Mouse (Mus musculus) CH12.LX (cell line): Measurements from ENCODE around the gene Wnt5b. TPM values are rescaled to one million over a fixed set of nuclear protein-coding genes. Genes with fewer than 3 reads are reported as not detected.

ENCODE experiments used
- DNase-seq: peaks from one replicate; pipeline ENCODE4 v3.0.0-alpha.2; 2013; ENCODE audit errors: extremely low read depth
- H3K27ac ChIP-seq: 2 replicates; pipeline ENCODE4 v1.5.1; 2012; ENCODE audit warnings: low read depth, mild to moderate bottlenecking, control low read depth, moderate library complexity; ENCODE audit not compliant: insufficient read depth
- H3K27me3 ChIP-seq: replicated peaks from 2 replicates; pipeline ENCODE3; 2012; ENCODE audit warnings: inconsistent platforms
- H3K36me3 ChIP-seq, 2 experiments: replicated peaks in 1 of 2; 2 replicates each; pipeline versions ENCODE3 to v1.6.1; 2012; ENCODE audit warnings: inconsistent platforms in 1 of 2, low read length in 1 of 2, mild to moderate bottlenecking in 1 of 2, mixed read lengths in 1 of 2, moderate library complexity in 1 of 2; ENCODE audit not compliant: control insufficient read depth in 1 of 2, insufficient read depth in 1 of 2
- H3K4me1 ChIP-seq, 2 experiments: 2 replicates each; pipeline ENCODE4 v1.6.1; 2012; ENCODE audit warnings: inconsistent platforms in 1 of 2, moderate library complexity in 1 of 2; ENCODE audit not compliant: insufficient read depth in 2 of 2, control insufficient read depth in 1 of 2
- H3K4me2 ChIP-seq: 2 replicates; pipeline ENCODE4 v1.6.1; 2012; ENCODE audit warnings: low read depth, mild to moderate bottlenecking, control low read depth; ENCODE audit not compliant: poor library complexity, insufficient read depth, severe bottlenecking
- H3K4me3 ChIP-seq, 3 experiments: fragments of 150-350 bp in 1 of 3; sonication (generic) in 1 of 3; replicated peaks in 1 of 3; 2 replicates each; pipeline versions ENCODE3 to v1.5.1; 2011 to 2012; ENCODE audit warnings: low read depth in 2 of 3, low read length in 2 of 3, mild to moderate bottlenecking in 2 of 3, moderate library complexity in 2 of 3, control low read depth in 1 of 3, improper control_type of control experiment in 1 of 3, inconsistent platforms in 1 of 3, mixed read lengths in 1 of 3; ENCODE audit not compliant: poor library complexity in 1 of 3
- H3K79me2 ChIP-seq: replicated peaks from 2 replicates; pipeline ENCODE4 v1.6.1; 2012; ENCODE audit warnings: mild to moderate bottlenecking, moderate library complexity; ENCODE audit not compliant: control insufficient read depth, poor library complexity, insufficient read depth, severe bottlenecking; ENCODE audit errors: extremely low read depth
- H3K9ac ChIP-seq: 2 replicates; pipeline ENCODE4 v1.6.1; 2012; ENCODE audit warnings: low read depth, mild to moderate bottlenecking, control low read depth, moderate library complexity; ENCODE audit not compliant: insufficient read depth
- H3K9me3 ChIP-seq: replicated peaks from 2 replicates; pipeline ENCODE3; 2012; ENCODE audit warnings: low read length, inconsistent platforms, mixed read lengths
- BHLHE40 ChIP-seq: IDR thresholded peaks from 2 replicates; pipeline ENCODE4 v1.6.1; 2011; ENCODE audit warnings: mild to moderate bottlenecking, low read depth, low read length, improper control_type of control experiment
- CHD2 ChIP-seq: IDR thresholded peaks from 2 replicates; pipeline ENCODE4 v1.6.1; 2011; ENCODE audit warnings: low read length, improper control_type of control experiment
- CTCF ChIP-seq, 2 experiments: IDR thresholded peaks in 1 of 2; conservative IDR thresholded peaks in 1 of 2; 2 replicates each; pipeline ENCODE4 v1.5.1; 2011 to 2012; ENCODE audit warnings: low read depth in 2 of 2, low read length in 2 of 2, improper control_type of control experiment in 1 of 2, inconsistent platforms in 1 of 2, mild to moderate bottlenecking in 1 of 2, moderate library complexity in 1 of 2
- E2F4 ChIP-seq: IDR thresholded peaks from 2 replicates; pipeline ENCODE4 v1.6.1; 2011; ENCODE audit warnings: low read depth, low read length, improper control_type of control experiment; ENCODE audit not compliant: insufficient replicate concordance
- EP300 ChIP-seq: IDR thresholded peaks from 2 replicates; pipeline ENCODE4 v1.6.1; 2011; ENCODE audit warnings: low read length, improper control_type of control experiment
- HCFC1 ChIP-seq: IDR thresholded peaks from 2 replicates; pipeline ENCODE4 v1.6.1; 2012; ENCODE audit warnings: low read depth, mild to moderate bottlenecking, inconsistent platforms, low read length, improper control_type of control experiment
- JUN ChIP-seq: IDR thresholded peaks from 2 replicates; pipeline ENCODE4 v1.6.1; 2011; ENCODE audit warnings: low read depth, mild to moderate bottlenecking, low read length, improper control_type of control experiment, moderate library complexity; ENCODE audit not compliant: insufficient read depth
- JUND ChIP-seq: conservative IDR thresholded peaks from 2 replicates; pipeline ENCODE4 v1.6.1; 2011; ENCODE audit warnings: low read depth, low read length, improper control_type of control experiment
- MAX ChIP-seq: IDR thresholded peaks from 2 replicates; pipeline ENCODE4 v1.6.1; 2011; ENCODE audit warnings: low read length, improper control_type of control experiment
- MAZ ChIP-seq: IDR thresholded peaks from 2 replicates; pipeline ENCODE4 v1.6.1; 2012; ENCODE audit warnings: low read depth, mild to moderate bottlenecking, inconsistent platforms, low read length, improper control_type of control experiment, moderate library complexity
- MEF2A ChIP-seq: IDR thresholded peaks from 2 replicates; pipeline ENCODE4 v1.6.1; 2014; ENCODE audit warnings: low read depth, mild to moderate bottlenecking, inconsistent platforms, low read length, improper control_type of control experiment, borderline replicate concordance
- MXI1 ChIP-seq: IDR thresholded peaks from 2 replicates; pipeline ENCODE4 v1.6.1; 2011; ENCODE audit warnings: mild to moderate bottlenecking, low read depth, low read length, improper control_type of control experiment
- MYC ChIP-seq: IDR thresholded peaks from 2 replicates; pipeline ENCODE4 v1.6.1; 2011; ENCODE audit warnings: low read depth, mild to moderate bottlenecking, improper control_type of control experiment, low read length
- NRF1 ChIP-seq: IDR thresholded peaks from 2 replicates; pipeline ENCODE4 v1.6.1; 2014; ENCODE audit warnings: low read depth, mild to moderate bottlenecking, inconsistent platforms, low read length, improper control_type of control experiment, moderate library complexity
- PAX5 ChIP-seq: IDR thresholded peaks from 2 replicates; pipeline ENCODE4 v1.6.1; 2012; ENCODE audit warnings: low read length, inconsistent platforms, mixed read lengths
- POLR2A ChIP-seq: IDR thresholded peaks from 2 replicates; pipeline ENCODE4 v1.6.1; 2011; ENCODE audit warnings: low read depth, mild to moderate bottlenecking, improper control_type of control experiment, low read length
- RAD21 ChIP-seq: IDR thresholded peaks from 2 replicates; pipeline ENCODE4 v1.6.1; 2011; ENCODE audit warnings: low read depth, mild to moderate bottlenecking, low read length, improper control_type of control experiment, moderate library complexity
- UBTF ChIP-seq: IDR thresholded peaks from 2 replicates; pipeline ENCODE4 v1.6.1; 2012; ENCODE audit warnings: low read depth, mild to moderate bottlenecking, inconsistent platforms, low read length, improper control_type of control experiment, moderate library complexity
- USF1 ChIP-seq: IDR thresholded peaks from 2 replicates; pipeline ENCODE4 v1.6.1; 2014; ENCODE audit warnings: low read depth, mild to moderate bottlenecking, inconsistent platforms, low read length, improper control_type of control experiment
- ZKSCAN1 ChIP-seq: IDR thresholded peaks from 2 replicates; pipeline ENCODE4 v1.6.1; 2012; ENCODE audit warnings: low read depth, inconsistent platforms, low read length, improper control_type of control experiment, borderline replicate concordance
- ZMIZ1 ChIP-seq: IDR thresholded peaks from 2 replicates; pipeline ENCODE4 v1.6.1; 2012; ENCODE audit warnings: low read depth, mild to moderate bottlenecking, inconsistent platforms, low read length, improper control_type of control experiment
- ZNF384 ChIP-seq: IDR thresholded peaks from 2 replicates; pipeline ENCODE4 v1.6.1; 2012; ENCODE audit warnings: low read depth, low read length, improper control_type of control experiment, inconsistent platforms
- dilution Hi-C: fragments of 300-500 bp; cut with MboI; formaldehyde crosslinking; loops from 2 replicates; pipeline ENCODE4 v1.14.3; 2020; ENCODE audit warnings: low sequenced_read_pairs; ENCODE audit not compliant: extremely low pct_unique_long_range_greater_than_20kb, extremely low pct_ligation_motif_present
- in situ Hi-C: fragments of 300-500 bp; cut with MboI; formaldehyde crosslinking; loops from 3 replicates; pipeline ENCODE4 v1.14.3; 2019; ENCODE audit warnings: low sequenced_read_pairs, low pct_ligation_motif_present, low pct_unique_long_range_greater_than_20kb, mixed read lengths
- polyA plus RNA-seq: library from polyadenylated mRNA; unstranded; fragments of >175 nt; gene quantifications from 2 replicates; pipeline ENCODE4 v1.2.1, GENCODE M21; 2012; ENCODE audit warnings: low read depth; ENCODE audit not compliant: insufficient read length
- total RNA-seq, 2 experiments: library from RNA; depleted of rRNA; stranded (reverse); fragments of 300-350 nt in 1 of 2; fragments of >200 nt in 1 of 2; gene quantifications; 2 replicates each; pipeline ENCODE4 v1.2.3; 2012 to 2014

Gene Wnt5b
- total and polyA plus RNA-seq, 3 experiments, result 1.2 to 2.0 (median 1.5) TPM

DNA sequence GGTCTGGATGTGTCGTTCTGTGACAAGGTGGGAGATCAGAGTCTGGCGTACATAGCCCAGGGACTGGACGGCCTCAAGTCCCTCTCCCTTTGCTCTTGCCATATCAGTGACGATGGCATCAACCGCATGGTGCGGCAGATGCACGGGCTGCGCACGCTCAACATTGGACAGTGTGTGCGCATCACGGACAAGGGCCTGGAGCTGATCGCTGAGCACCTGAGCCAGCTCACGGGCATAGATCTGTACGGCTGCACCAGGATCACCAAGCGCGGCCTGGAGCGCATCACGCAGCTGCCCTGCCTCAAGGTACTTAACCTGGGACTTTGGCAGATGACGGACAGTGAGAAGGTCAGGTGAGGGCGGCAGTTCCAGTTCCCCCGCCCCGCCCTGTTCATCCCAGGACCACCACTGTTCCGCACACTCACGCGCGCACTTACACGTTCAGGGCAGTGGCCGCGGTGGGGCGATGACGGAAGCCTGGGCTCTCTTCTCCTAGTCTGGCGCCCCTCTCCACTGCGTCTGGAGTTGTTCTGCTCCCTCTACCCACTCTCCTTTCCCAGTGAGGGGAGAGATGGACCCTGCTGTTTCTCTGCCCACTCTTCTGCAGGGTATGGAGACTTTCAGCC is 63.3 kb downstream of the Wnt5b start (continued):
- no peak for TF ChIP-seq HCFC1

DNA sequence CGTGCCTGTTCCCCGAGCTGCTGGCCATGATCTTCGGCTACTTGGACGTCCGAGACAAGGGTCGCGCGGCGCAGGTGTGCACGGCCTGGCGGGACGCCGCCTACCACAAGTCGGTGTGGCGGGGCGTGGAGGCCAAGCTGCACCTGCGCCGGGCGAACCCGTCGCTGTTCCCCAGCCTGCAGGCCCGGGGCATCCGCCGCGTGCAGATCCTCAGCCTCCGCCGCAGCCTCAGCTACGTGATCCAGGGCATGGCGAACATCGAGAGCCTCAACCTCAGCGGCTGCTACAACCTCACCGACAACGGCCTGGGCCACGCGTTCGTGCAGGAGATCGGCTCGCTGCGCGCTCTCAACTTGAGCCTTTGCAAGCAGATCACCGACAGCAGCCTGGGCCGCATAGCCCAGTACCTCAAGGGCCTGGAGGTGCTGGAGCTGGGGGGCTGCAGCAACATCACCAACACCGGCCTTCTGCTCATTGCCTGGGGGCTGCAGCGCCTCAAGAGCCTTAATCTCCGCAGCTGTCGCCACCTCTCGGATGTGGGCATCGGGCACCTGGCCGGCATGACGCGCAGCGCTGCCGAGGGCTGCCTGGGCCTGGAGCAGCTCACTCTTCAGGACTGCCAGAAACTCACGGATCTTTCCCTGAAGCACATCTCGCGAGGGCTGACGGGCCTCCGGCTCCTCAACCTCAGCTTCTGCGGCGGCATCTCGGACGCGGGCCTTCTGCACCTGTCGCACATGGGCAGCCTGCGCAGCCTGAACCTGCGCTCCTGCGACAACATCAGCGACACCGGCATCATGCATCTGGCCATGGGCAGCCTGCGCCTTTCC is 64.1 kb downstream of the Wnt5b start:
- Histone ChIP-seq H3K27me3 (no peaks in the 10 kb centered on the region), H3K4me3 (peak overlapping the region; percentile 83 to 85 (median 84)), H3K36me3 (peaks cover 4 to 29% of the 10 kb centered on the region in 2 experiments), H3K9ac (peak overlapping the region; percentile 93), H3K9me3 (no peaks in the 10 kb centered on the region), H3K79me2 (peaks cover 26% of the 10 kb centered on the region), H3K4me1 (peaks cover 4 to 18% of the 10 kb centered on the region in 2 experiments; a peak in 3 of 4 replicates), H3K27ac (peak overlapping the region; percentile 66), H3K4me2 (peak overlapping the region; percentile 33)
- peak; percentile 66 for DNase-seq
- dilution Hi-C loops (no loop called here), in situ Hi-C loops (loop anchor here (10.0 to 25.0 kb wide), 4 partner anchors 307 to 832 kb away; partner anchors contain the start of gene Rad52)
- no peak for TF ChIP-seq JUN
- TF ChIP-seq BHLHE40, result no peak
- TF ChIP-seq JUND, result no peak
- TF ChIP-seq POLR2A, result peak; percentile 34; the same call in 1 of the 2 replicates
- TF ChIP-seq EP300, result no peak
- no peak for TF ChIP-seq MAZ
- no peak for TF ChIP-seq PAX5
- 0 out of 2 replicates have a peak, but pooled peaks have one; percentile 19 for TF ChIP-seq MYC
- TF ChIP-seq E2F4, result no peak
- peak; percentile 72; the same call in 1 of the 2 replicates for TF ChIP-seq CHD2
- no peak for TF ChIP-seq MEF2A
- TF ChIP-seq CTCF (conservative IDR thresholded peaks at IDR 0.05 in 1 of 2, IDR thresholded peaks at IDR 0.05 in 1 of 2; ENCODE audit: low read depth in 2 of 2, low read length in 2 of 2), result peak in 1 of 2 experiments; percentile 16; a peak in 1 of 4 replicates
- TF ChIP-seq RAD21, result no peak
- TF ChIP-seq ZKSCAN1, result no peak
- peak; percentile 63 for TF ChIP-seq NRF1
- TF ChIP-seq USF1, result no peak
- peak; percentile 78; the same call in 1 of the 2 replicates for TF ChIP-seq UBTF
- TF ChIP-seq MXI1, result peak; percentile 62; the same call in 1 of the 2 replicates
- no peak for TF ChIP-seq ZMIZ1
- no peak for TF ChIP-seq ZNF384
- no peak; the same call in 1 of the 2 replicates for TF ChIP-seq MAX
